ENCODE assay signal across 10 mouse cellular contexts in the genomic region with DNA sequence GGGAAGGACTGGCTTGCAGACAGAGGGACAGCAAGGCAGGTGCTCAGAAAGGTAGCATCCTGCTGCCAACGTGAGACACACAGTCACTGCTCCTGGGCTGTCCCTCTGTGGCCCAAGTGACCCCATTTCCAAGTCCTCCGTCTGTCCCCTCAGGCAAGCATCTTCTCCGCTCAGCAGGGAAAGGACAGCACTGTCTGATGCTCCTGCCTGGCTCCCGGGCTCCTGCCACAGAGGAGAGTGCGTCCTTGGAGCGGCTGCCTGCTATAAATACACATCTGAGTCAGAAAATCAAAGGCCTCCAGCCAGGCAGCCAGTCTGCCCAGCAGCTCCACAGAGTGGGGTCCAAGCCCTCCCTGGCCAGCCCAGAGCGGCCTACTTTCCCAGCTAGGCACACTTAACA. TPM values are rescaled to one million over a fixed set of nuclear protein-coding genes. Genes with fewer than 3 reads are reported as not detected.
DNase-seq lines count a peak whose midpoint lies in the region; ATAC-seq lines count a peak whose summit lies in the region.
"Had no signal": no experiment of that assay in that cellular context is flagged by ENCODE, and none has a peak within 500 bp of the region (broad histone marks: within the 10 kb centered on the region; RNA-seq: fewer than 3 reads in every experiment).

No protein-coding gene starts in this region.

- DNase-seq in gastrocnemius, postnatal 14 days: peak; percentile 58
- DNase-seq in gastrocnemius, postnatal 36 days: no peak
- DNase-seq in adrenal gland, postnatal 14 days: peak; percentile 82
- DNase-seq in cerebellum, postnatal 36 days: peak; percentile 82 to 84
- DNase-seq in heart, postnatal 10 days: peak; percentile 75 to 82
- DNase-seq in natural killer cell, adult 2 months (ENCODE audit: low spot score in 2 of 2): no peak
- no peak for DNase-seq in embryo, embryonic 10.5 days (ENCODE audit: low spot score)
- DNase-seq: B cell, adult 2 months had no signal

- no peaks in the 10 kb centered on the region for H3K9me3 ChIP-seq in forebrain, embryonic 13.5 days (replicated peaks)

- no peak for ATAC-seq in forebrain, embryonic 13.5 days

- no peak overlapping the region for H3K27ac ChIP-seq in forebrain, embryonic 13.5 days
- H3K27ac ChIP-seq: embryonic facial prominence, embryonic 15.5 days had no signal

- 66% methylated on average over 7 of the region's 7 CpGs for WGBS in forebrain, embryonic 13.5 days

- intact Hi-C loops in gastrocnemius, postnatal 14 days (cut with DNase I; ENCODE audit: low total_unique reads): no loop called here
- intact Hi-C loops in gastrocnemius, postnatal 36 days (cut with DNase I): no loop called here
- intact Hi-C loops in heart, postnatal 10 days (cut with DNase I): no loop called here

- H3K27me3 ChIP-seq in forebrain, embryonic 13.5 days: no peaks in the 10 kb centered on the region
- H3K27me3 ChIP-seq: embryonic facial prominence, embryonic 15.5 days had no signal

- no peak overlapping the region for H3K9ac ChIP-seq in forebrain, embryonic 13.5 days
- H3K9ac ChIP-seq: embryonic facial prominence, embryonic 15.5 days had no signal

- H3K4me3 ChIP-seq in forebrain, embryonic 13.5 days: no peak overlapping the region
- H3K4me3 ChIP-seq: embryonic facial prominence, embryonic 15.5 days had no signal

- H3K4me1 ChIP-seq in forebrain, embryonic 13.5 days: no peaks in the 10 kb centered on the region

- no peak overlapping the region for H3K4me2 ChIP-seq in forebrain, embryonic 13.5 days
- H3K4me2 ChIP-seq: embryonic facial prominence, embryonic 15.5 days had no signal

- H3K36me3 ChIP-seq in forebrain, embryonic 13.5 days (ENCODE audit: poor library complexity, severe bottlenecking): no peaks in the 10 kb centered on the region
- H3K36me3 ChIP-seq: embryonic facial prominence, embryonic 15.5 days had no signal

RNA-seq across cellular contexts. Expression of a gene that starts 38.4 kb away (rescaled TPM):
- 10 to 100 TPM in 1 of 2 experiments, 1 to 10 TPM in 1; 6.3 to 12.5 TPM for total RNA-seq in gastrocnemius, postnatal 14 days (2021)
- total RNA-seq in gastrocnemius, postnatal 36 days (2021): 10 to 100 TPM in 1 of 2 experiments, 1 to 10 TPM in 1; 5.9 to 10.7 TPM
- 21.9 and 28.4 TPM in 2 replicates for total RNA-seq in adrenal gland, postnatal 14 days (2021)
- total RNA-seq in heart, postnatal 10 days (2021): 10 to 100 TPM; 19.4 to 27.4 TPM
- polyA plus RNA-seq in forebrain, embryonic 13.5 days (2015; fragmentation: Nextera tagmentation; extraction: Ambion mirVana): 7.9 and 8.8 TPM in 2 replicates

RNA-seq across cellular contexts. Expression of a gene that starts 59.1 kb away (rescaled TPM):
- total RNA-seq in gastrocnemius, postnatal 14 days (2021): 10 to 100 TPM in 1 of 2 experiments, 1 to 10 TPM in 1; 7.9 to 10.0 TPM
- 1 to 10 TPM; 4.7 to 5.4 TPM for total RNA-seq in gastrocnemius, postnatal 36 days (2021)
- 21.6 and 27.2 TPM in 2 replicates for total RNA-seq in adrenal gland, postnatal 14 days (2021)
- 10 to 100 TPM; 11.7 to 12.0 TPM for total RNA-seq in heart, postnatal 10 days (2021)
- 37.5 and 38.7 TPM in 2 replicates for polyA plus RNA-seq in forebrain, embryonic 13.5 days (2015; fragmentation: Nextera tagmentation; extraction: Ambion mirVana)

Comparison
In these comparisons a context has a peak if more than half of its experiments do, and no peak if none do; other contexts are left out.
1. DNase-seq: peak in gastrocnemius, postnatal 14 days (single experiment), adrenal gland, postnatal 14 days (single experiment), cerebellum, postnatal 36 days (2 of 2) and heart, postnatal 10 days (2 of 2); none in gastrocnemius, postnatal 36 days (0 of 2), natural killer cell, adult 2 months (0 of 2) and embryo, embryonic 10.5 days (single experiment).